In the genomic region with DNA sequence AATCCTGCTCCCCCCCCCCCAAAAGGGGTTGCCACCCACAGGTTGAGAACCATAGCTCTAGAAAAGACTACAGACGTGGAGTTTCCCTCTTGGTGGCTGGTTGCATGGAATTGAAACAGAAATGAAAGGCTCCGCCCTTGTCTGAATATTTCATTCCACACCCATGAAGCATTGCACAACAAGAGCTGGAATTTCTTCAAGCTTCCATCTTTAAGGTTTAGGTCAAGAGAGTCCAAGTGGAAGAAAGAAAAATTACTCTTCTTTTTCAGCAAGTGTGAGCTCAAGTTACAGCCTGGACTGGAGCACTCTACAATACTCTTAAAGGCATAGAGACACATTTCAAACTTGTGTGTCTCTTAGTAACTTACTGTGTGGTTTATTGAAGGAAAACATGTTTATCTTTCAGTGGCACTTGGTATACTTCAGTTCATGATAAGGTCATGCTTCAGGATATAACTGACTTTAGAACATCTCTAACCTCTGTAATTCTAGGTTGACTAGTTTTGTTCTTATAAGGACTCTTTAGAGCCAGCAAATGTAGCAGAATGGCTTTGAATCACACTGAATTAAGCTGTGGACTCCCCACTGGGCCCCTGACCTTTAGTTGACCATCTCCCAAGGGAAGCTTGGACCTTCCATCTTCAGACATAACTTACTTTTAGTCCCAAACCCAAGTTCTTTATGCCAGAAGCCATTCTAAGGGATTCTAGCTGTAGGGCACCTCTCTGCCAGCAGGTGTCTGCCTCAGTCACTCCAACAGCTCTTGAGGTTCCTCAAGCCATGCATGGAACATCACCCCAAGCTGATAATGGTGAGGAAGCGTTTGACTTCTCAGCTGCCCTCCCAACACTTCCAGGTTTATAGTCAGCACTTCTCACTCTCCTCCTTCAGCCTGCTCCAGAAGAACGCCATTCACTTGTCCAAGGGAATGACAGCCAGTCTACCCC, we compare ENCODE assay signal across 8 mouse cellular contexts. TPM values are rescaled to one million over a fixed set of nuclear protein-coding genes. Genes with fewer than 3 reads are reported as not detected.
DNase-seq lines count a peak whose midpoint lies in the region; ATAC-seq lines count a peak whose summit lies in the region.

No protein-coding gene starts in this region.

- H3K9ac ChIP-seq in hindbrain, embryonic 14.5 days = no peak overlapping the region
- H3K9ac ChIP-seq in hindbrain, embryonic 11.5 days (ENCODE audit: low read depth, low read length) = no peak overlapping the region
- peak overlapping the region; percentile 64 for H3K9ac ChIP-seq in liver, embryonic 16.5 days (ENCODE audit: low read depth, low read length)

- no peaks in the 10 kb centered on the region for H3K36me3 ChIP-seq in hindbrain, embryonic 14.5 days (replicated peaks; ENCODE audit: control insufficient read depth, insufficient read depth)
- H3K36me3 ChIP-seq in hindbrain, embryonic 11.5 days (ENCODE audit: control insufficient read depth, insufficient read depth, low read length) = no peaks in the 10 kb centered on the region
- peaks cover 45% of the 10 kb centered on the region for H3K36me3 ChIP-seq in liver, embryonic 16.5 days (ENCODE audit: control insufficient read depth, insufficient read depth)

- H3K4me3 ChIP-seq in hindbrain, embryonic 14.5 days (replicated peaks; ENCODE audit: low read length) = no peak overlapping the region
- H3K4me3 ChIP-seq in hindbrain, embryonic 11.5 days (ENCODE audit: low read depth, low read length) = no peak overlapping the region
- H3K4me3 ChIP-seq in liver, embryonic 16.5 days (ENCODE audit: low read depth, low read length) = peak overlapping the region; percentile 65

- no peak for ATAC-seq in hindbrain, embryonic 14.5 days (ENCODE audit: low FRiP score)
- ATAC-seq in hindbrain, embryonic 11.5 days (ENCODE audit: low FRiP score) = no peak
- no peak for ATAC-seq in liver, embryonic 16.5 days (ENCODE audit: low read depth)

- H3K27me3 ChIP-seq in hindbrain, embryonic 14.5 days (ENCODE audit: control insufficient read depth, insufficient read depth, low read length) = no peaks in the 10 kb centered on the region
- no peaks in the 10 kb centered on the region for H3K27me3 ChIP-seq in hindbrain, embryonic 11.5 days (ENCODE audit: control insufficient read depth, insufficient read depth, low read length)
- no peaks in the 10 kb centered on the region for H3K27me3 ChIP-seq in liver, embryonic 16.5 days (ENCODE audit: control insufficient read depth, insufficient read depth, low read depth, low read length)

- DNase-seq in hindbrain, embryonic 14.5 days (ENCODE audit: low spot score) = no peak
- DNase-seq in hindbrain, embryonic 11.5 days (ENCODE audit: low spot score) = no peak
- peak; percentile 64 for DNase-seq in MEL-GATA-1-ER (ENCODE audit: extremely low read depth, low read depth)
- peak; percentile 46 to 63 for DNase-seq in heart, adult 9 months (ENCODE audit: low spot score in 2 of 2)
- DNase-seq in thymus, postnatal 14 days = peak; percentile 60
- no peak for DNase-seq in layer of hippocampus, adult 18-20 months (ENCODE audit: low spot score in 2 of 2)
- DNase-seq in ovary, postnatal 14 days (ENCODE audit: low spot score) = no peak

- H3K4me1 ChIP-seq in hindbrain, embryonic 14.5 days (replicated peaks; ENCODE audit: control insufficient read depth, insufficient read depth, low read length) = peaks cover 27% of the 10 kb centered on the region
- no peaks in the 10 kb centered on the region; the same call in 1 of the 2 replicates for H3K4me1 ChIP-seq in hindbrain, embryonic 11.5 days (replicated peaks; ENCODE audit: control insufficient read depth, insufficient read depth, low read length)
- H3K4me1 ChIP-seq in liver, embryonic 16.5 days (ENCODE audit: control insufficient read depth, low read depth, low read length) = peaks cover 44% of the 10 kb centered on the region

- peak overlapping the region; percentile 82 for H3K4me2 ChIP-seq in hindbrain, embryonic 14.5 days (replicated peaks)
- no peak overlapping the region for H3K4me2 ChIP-seq in hindbrain, embryonic 11.5 days (replicated peaks; ENCODE audit: low read depth, low read length)
- H3K4me2 ChIP-seq in liver, embryonic 16.5 days (ENCODE audit: low read depth, low read length) = peak overlapping the region; percentile 64

- H3K9me3 ChIP-seq in hindbrain, embryonic 14.5 days (ENCODE audit: control insufficient read depth, low read length) = no peaks in the 10 kb centered on the region
- H3K9me3 ChIP-seq in hindbrain, embryonic 11.5 days (ENCODE audit: control insufficient read depth, low read length) = no peaks in the 10 kb centered on the region
- no peaks in the 10 kb centered on the region for H3K9me3 ChIP-seq in liver, embryonic 16.5 days (replicated peaks; ENCODE audit: control insufficient read depth, low read length)

- H3K27ac ChIP-seq in hindbrain, embryonic 14.5 days = no peak overlapping the region
- H3K27ac ChIP-seq in hindbrain, embryonic 11.5 days (ENCODE audit: low read depth, low read length) = no peak overlapping the region
- H3K27ac ChIP-seq in liver, embryonic 16.5 days (ENCODE audit: low read length) = peak overlapping the region; percentile 94

- 85% methylated on average over 4 of the region's 4 CpGs for whole genome bisulfite sequencing in hindbrain, embryonic 14.5 days
- WGBS in hindbrain, embryonic 11.5 days = 83% methylated on average over 4 of the region's 4 CpGs
- 20% methylated on average over 4 of the region's 4 CpGs for WGBS in liver, embryonic 16.5 days (ENCODE audit: insufficient replicate concordance)

RNA-seq across cellular contexts. Expression of gene Cd47, which starts 58.8 kb away (rescaled TPM):
- polyA plus RNA-seq in hindbrain, embryonic 14.5 days (2014; fragmentation: Nextera tagmentation; extraction: Ambion mirVana) = 152 and 167 TPM in 2 replicates
- 76.5 and 83.4 TPM in 2 replicates for polyA plus RNA-seq in hindbrain, embryonic 11.5 days (2014; fragmentation: Nextera tagmentation; extraction: Ambion mirVana)
- polyA plus RNA-seq in liver, embryonic 16.5 days (2015; fragmentation: Nextera tagmentation; extraction: Ambion mirVana) = 286 and 291 TPM in 2 replicates
- 100 to 1,000 TPM; 218 to 219 TPM for total RNA-seq in layer of hippocampus, adult 18-20 months (2021)

Comparison
In these comparisons a context has a peak if more than half of its experiments do, and no peak if none do; other contexts are left out.
1. DNase-seq: peak in MEL-GATA-1-ER (single experiment), heart, adult 9 months (2 of 2) and thymus, postnatal 14 days (single experiment); none in hindbrain, embryonic 14.5 days (single experiment), hindbrain, embryonic 11.5 days (single experiment), layer of hippocampus, adult 18-20 months (0 of 2) and ovary, postnatal 14 days (single experiment).